Mouse (Mus musculus): ENCODE measurements at regions not wholly inside any gene's neighbourhood (a gene's known extent, or its start where the extent isn't known, plus 50 kb on each side); places are given as distances from the start of the nearest gene placed in this dataset.

- Histone ChIP-seq H3K79me2 (ENCODE audit: control insufficient read depth, insufficient read depth) (no peaks in the 10 kb centered on the region), H3K4me3 (ENCODE audit: insufficient read depth, poor library complexity, severe bottlenecking) (no peak overlapping the region), H3K79me3 (ENCODE audit: low read depth) (no peaks in the 10 kb centered on the region), H3K27me3 (ENCODE audit: control insufficient read depth, insufficient read depth, insufficient read length) (no peaks in the 10 kb centered on the region), H3K36me3 (ENCODE audit: control insufficient read depth, insufficient read depth) (no peaks in the 10 kb centered on the region), H3ac (ENCODE audit: control insufficient read depth, insufficient read length, low read depth) (no peak overlapping the region)
- TF ChIP-seq MAX (IDR thresholded peaks at IDR 0.05) (no peak), MYOD1 (IDR thresholded peaks at IDR 0.05; ENCODE audit: control insufficient read depth, insufficient read length, low read depth) (no peak), CTCF (IDR thresholded peaks at IDR 0.05; ENCODE audit: control insufficient read depth, insufficient read depth, insufficient read length) (no peak), USF1 (IDR thresholded peaks at IDR 0.05; ENCODE audit: low read depth) (no peak), MYOG (IDR thresholded peaks at IDR 0.05; ENCODE audit: control insufficient read depth, extremely low read depth, insufficient read length) (no peak), FOSL1 (IDR thresholded peaks at IDR 0.05; ENCODE audit: insufficient read depth, low read length, poor library complexity, severe bottlenecking) (no peak), CEBPB (IDR thresholded peaks at IDR 0.05; ENCODE audit: low read depth) (no peak)
Measured at GRCm38 (mm10) chr8:46920071-46920470, 66.6 kb upstream of the Enpp6 start.

GRCm38 (mm10) chr8:46921075-46921474 lies 65.6 kb upstream of the Enpp6 start:
- no peaks in the 10 kb centered on the region for H3K79me3 ChIP-seq (ENCODE audit: low read depth)

GRCm38 (mm10) chr8:46921585-46921984 lies 65.1 kb upstream of the Enpp6 start:
- Histone ChIP-seq H3K79me2 (ENCODE audit: control insufficient read depth, insufficient read depth) (no peaks in the 10 kb centered on the region), H3K36me3 (ENCODE audit: control insufficient read depth, insufficient read depth) (no peaks in the 10 kb centered on the region), H3K79me3 (ENCODE audit: low read depth) (no peaks in the 10 kb centered on the region), H3K4me3 (ENCODE audit: insufficient read depth, poor library complexity, severe bottlenecking) (no peak overlapping the region), H3K27me3 (ENCODE audit: control insufficient read depth, insufficient read depth, insufficient read length) (no peaks in the 10 kb centered on the region), H3ac (ENCODE audit: control insufficient read depth, insufficient read length, low read depth) (no peak overlapping the region)
- TF ChIP-seq MYOD1 (IDR thresholded peaks at IDR 0.05; ENCODE audit: control insufficient read depth, insufficient read length, low read depth) (no peak), USF1 (IDR thresholded peaks at IDR 0.05; ENCODE audit: low read depth) (no peak), MAX (IDR thresholded peaks at IDR 0.05) (no peak), MYOG (IDR thresholded peaks at IDR 0.05; ENCODE audit: control insufficient read depth, extremely low read depth, insufficient read length) (no peak), CEBPB (IDR thresholded peaks at IDR 0.05; ENCODE audit: low read depth) (no peak), CTCF (IDR thresholded peaks at IDR 0.05; ENCODE audit: control insufficient read depth, insufficient read depth, insufficient read length) (no peak), FOSL1 (IDR thresholded peaks at IDR 0.05; ENCODE audit: insufficient read depth, low read length, poor library complexity, severe bottlenecking) (no peak)

More at GRCm38 (mm10) chr8:46921075-46921474, 65.6 kb upstream of the Enpp6 start:
- no peaks in the 10 kb centered on the region for H3K27me3 ChIP-seq (ENCODE audit: control insufficient read depth, insufficient read depth, insufficient read length)
- H3K79me2 ChIP-seq (ENCODE audit: control insufficient read depth, insufficient read depth): no peaks in the 10 kb centered on the region
- H3K4me3 ChIP-seq (ENCODE audit: insufficient read depth, poor library complexity, severe bottlenecking): no peak overlapping the region
- TF ChIP-seq MAX (IDR thresholded peaks at IDR 0.05): no peak
- no peak for TF ChIP-seq USF1 (IDR thresholded peaks at IDR 0.05; ENCODE audit: low read depth)
- no peak for TF ChIP-seq CTCF (IDR thresholded peaks at IDR 0.05; ENCODE audit: control insufficient read depth, insufficient read depth, insufficient read length)
- no peak for TF ChIP-seq MYOG (IDR thresholded peaks at IDR 0.05; ENCODE audit: control insufficient read depth, extremely low read depth, insufficient read length)
- no peak for TF ChIP-seq CEBPB (IDR thresholded peaks at IDR 0.05; ENCODE audit: low read depth)
- TF ChIP-seq FOSL1 (IDR thresholded peaks at IDR 0.05; ENCODE audit: insufficient read depth, low read length, poor library complexity, severe bottlenecking): no peak
- TF ChIP-seq MYOD1 (IDR thresholded peaks at IDR 0.05; ENCODE audit: control insufficient read depth, insufficient read length, low read depth): no peak
- H3K36me3 ChIP-seq (ENCODE audit: control insufficient read depth, insufficient read depth): no peaks in the 10 kb centered on the region
- H3ac ChIP-seq (ENCODE audit: control insufficient read depth, insufficient read length, low read depth): no peak overlapping the region

GRCm38 (mm10) chr8:46924787-46925548 lies 61.7 kb upstream of the Enpp6 start:
- no peaks in the 10 kb centered on the region for H3K27me3 ChIP-seq (ENCODE audit: control insufficient read depth, insufficient read depth, insufficient read length)
- no peaks in the 10 kb centered on the region for H3K79me2 ChIP-seq (ENCODE audit: control insufficient read depth, insufficient read depth)
- H3ac ChIP-seq (ENCODE audit: control insufficient read depth, insufficient read length, low read depth): no peak overlapping the region
- H3K36me3 ChIP-seq (ENCODE audit: control insufficient read depth, insufficient read depth): no peaks in the 10 kb centered on the region
- TF ChIP-seq USF1 (IDR thresholded peaks at IDR 0.05; ENCODE audit: low read depth): no peak
- no peak for TF ChIP-seq MAX (IDR thresholded peaks at IDR 0.05)
- no peak for TF ChIP-seq CTCF (IDR thresholded peaks at IDR 0.05; ENCODE audit: control insufficient read depth, insufficient read depth, insufficient read length)
- TF ChIP-seq MYOD1 (IDR thresholded peaks at IDR 0.05; ENCODE audit: control insufficient read depth, insufficient read length, low read depth): no peak
- TF ChIP-seq CEBPB (IDR thresholded peaks at IDR 0.05; ENCODE audit: low read depth): no peak
- no peak for TF ChIP-seq MYOG (IDR thresholded peaks at IDR 0.05; ENCODE audit: control insufficient read depth, extremely low read depth, insufficient read length)
- no peak for TF ChIP-seq FOSL1 (IDR thresholded peaks at IDR 0.05; ENCODE audit: insufficient read depth, low read length, poor library complexity, severe bottlenecking)
- no peak overlapping the region for H3K4me3 ChIP-seq (ENCODE audit: insufficient read depth, poor library complexity, severe bottlenecking)
- H3K79me3 ChIP-seq (ENCODE audit: low read depth): no peaks in the 10 kb centered on the region

- H3ac ChIP-seq (ENCODE audit: control insufficient read depth, insufficient read length, low read depth): no peak overlapping the region
- TF ChIP-seq MYOG (IDR thresholded peaks at IDR 0.05; ENCODE audit: control insufficient read depth, extremely low read depth, insufficient read length) (no peak), MYOD1 (IDR thresholded peaks at IDR 0.05; ENCODE audit: control insufficient read depth, insufficient read length, low read depth) (no peak), FOSL1 (IDR thresholded peaks at IDR 0.05; ENCODE audit: insufficient read depth, low read length, poor library complexity, severe bottlenecking) (no peak), CEBPB (IDR thresholded peaks at IDR 0.05; ENCODE audit: low read depth) (no peak), CTCF (IDR thresholded peaks at IDR 0.05; ENCODE audit: control insufficient read depth, insufficient read depth, insufficient read length) (no peak), USF1 (IDR thresholded peaks at IDR 0.05; ENCODE audit: low read depth) (no peak), MAX (IDR thresholded peaks at IDR 0.05) (no peak)
- H3K79me3 ChIP-seq (ENCODE audit: low read depth): no peaks in the 10 kb centered on the region
- H3K79me2 ChIP-seq (ENCODE audit: control insufficient read depth, insufficient read depth): no peaks in the 10 kb centered on the region
- no peaks in the 10 kb centered on the region for H3K27me3 ChIP-seq (ENCODE audit: control insufficient read depth, insufficient read depth, insufficient read length)
- H3K4me3 ChIP-seq (ENCODE audit: insufficient read depth, poor library complexity, severe bottlenecking): no peak overlapping the region
- no peaks in the 10 kb centered on the region for H3K36me3 ChIP-seq (ENCODE audit: control insufficient read depth, insufficient read depth)
Measured at GRCm38 (mm10) chr8:46928718-46929117, 58.0 kb upstream of the Enpp6 start.

All from C2C12 (cell line).